Mouse (Mus musculus) limb, embryonic 10.5 days (tissue): ENCODE measurements around the gene Ric1. TPM values are rescaled to one million over a fixed set of nuclear protein-coding genes. Genes with fewer than 3 reads are reported as not detected.

Experiments
- DNase-seq: peaks from one replicate; pipeline ENCODE4 v3.0.0-alpha.2; 2017; ENCODE audit warnings: low spot score
- H3K27ac ChIP-seq: fragments of 300-500 bp; sonication (generic); 2 replicates; pipeline ENCODE4 v1.5.1; 2016; ENCODE audit warnings: mild to moderate bottlenecking
- H3K27me3 ChIP-seq: fragments of 300-500 bp; sonication (generic); 2 replicates; pipeline ENCODE4 v1.6.1; 2016; ENCODE audit warnings: low read depth, mild to moderate bottlenecking; ENCODE audit not compliant: poor library complexity, severe bottlenecking
- H3K36me3 ChIP-seq: fragments of 300-500 bp; sonication (generic); 2 replicates; pipeline ENCODE4 v1.6.1; 2016; ENCODE audit warnings: mild to moderate bottlenecking, moderate library complexity
- H3K4me1 ChIP-seq: fragments of 300-500 bp; sonication (generic); 2 replicates; pipeline ENCODE4 v1.6.1; 2016
- H3K4me3 ChIP-seq: fragments of 300-500 bp; sonication (generic); 2 replicates; pipeline ENCODE4 v1.5.1; 2016; ENCODE audit warnings: mild to moderate bottlenecking, moderate library complexity
- H3K9me3 ChIP-seq: fragments of 300-500 bp; sonication (generic); replicated peaks from 2 replicates; pipeline ENCODE4 v1.6.1; 2016; ENCODE audit warnings: mild to moderate bottlenecking
- WGBS: fragments of 180-500 bp; shearing (Covaris S2); methylation state at CpG from one replicate; pipeline ENCODE4 v1.1.7; 2016; 5-methylcytosine and 5-hydroxymethylcytosine counted together
- polyA plus RNA-seq: library from polyadenylated mRNA; unstranded; fragments of >200 nt; fragmentation: Nextera tagmentation; extraction: Ambion mirVana; gene quantifications from 2 replicates; pipeline ENCODE4 v1.2.1, GENCODE M21; 2016

The Ric1 gene
- 15.5 and 19.5 TPM in 2 replicates for polyA plus RNA-seq

GRCm38 (mm10) chr19:29521637-29522435, at the start of gene Ric1:
Gene Ric1, plus strand, starts transcription at chr19:29522282.
- H3K4me3 ChIP-seq, result peak within 1 kb of the TSS; percentile 96
- peaks cover 14% of the 10 kb centered on the region for H3K4me1 ChIP-seq
- peak within 1 kb of the TSS; percentile 98 for H3K27ac ChIP-seq
- no peaks in the 10 kb centered on the region for H3K36me3 ChIP-seq
- no peaks in the 10 kb centered on the region for H3K9me3 ChIP-seq
- DNase-seq, result peak; percentile 92
- under 1% methylated on average over 78 of the region's 80 CpGs for WGBS
- H3K27me3 ChIP-seq, result no peaks in the 10 kb centered on the region

DNA sequence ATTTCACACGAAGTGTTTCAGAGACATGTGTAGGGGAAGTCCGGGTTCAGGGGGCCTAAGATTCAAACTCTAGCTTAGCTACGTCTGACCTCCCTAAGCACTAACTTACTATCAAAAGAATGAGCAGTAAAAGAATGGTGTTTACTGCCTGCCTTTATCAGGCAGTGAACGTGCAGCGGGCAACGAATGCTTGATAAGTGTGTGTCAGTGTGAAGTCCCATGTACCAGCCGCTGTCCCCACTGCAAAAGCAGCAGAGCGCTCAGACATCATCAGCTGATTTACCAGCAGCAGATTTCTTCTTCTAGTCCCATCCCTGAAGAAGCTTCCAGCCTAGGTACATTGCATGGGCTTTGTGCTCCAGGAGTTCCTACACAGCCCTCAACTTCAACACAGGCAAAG, 49.7 kb upstream of the Ric1 start:
- 85% methylated on average over 8 of the region's 8 CpGs for WGBS
- Histone ChIP-seq H3K9me3 (no peaks in the 10 kb centered on the region), H3K27ac (no peak overlapping the region), H3K4me3 (no peak overlapping the region), H3K36me3 (no peaks in the 10 kb centered on the region), H3K4me1 (peaks cover 27% of the 10 kb centered on the region), H3K27me3 (no peaks in the 10 kb centered on the region)
- DNase-seq, result no peak

DNA sequence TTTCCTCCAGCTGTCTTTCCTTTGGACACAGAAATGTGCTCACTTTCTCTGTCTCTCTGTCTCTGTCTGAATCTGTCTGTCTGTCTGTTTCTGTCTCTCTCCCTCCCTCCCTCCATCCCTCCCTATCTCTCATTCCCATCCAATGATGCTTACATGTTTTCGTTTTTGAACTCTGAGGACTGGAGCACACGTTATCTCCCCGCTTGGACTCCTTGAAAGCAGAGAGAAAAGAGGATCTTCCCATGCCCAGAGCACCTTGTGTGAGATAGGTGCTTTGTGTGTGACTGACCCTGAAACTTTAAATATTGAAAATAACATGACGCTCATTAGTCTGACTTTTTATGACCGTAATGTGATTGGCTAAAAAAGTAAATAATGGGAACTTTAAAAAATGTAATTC, 49.1 kb upstream of the Ric1 start:
- Histone ChIP-seq H3K36me3 (no peaks in the 10 kb centered on the region), H3K27ac (no peak overlapping the region), H3K4me3 (no peak overlapping the region), H3K9me3 (no peaks in the 10 kb centered on the region), H3K4me1 (peaks cover 27% of the 10 kb centered on the region), H3K27me3 (no peaks in the 10 kb centered on the region)
- DNase-seq, result no peak
- 93% methylated on average over 5 of the region's 5 CpGs for WGBS

GRCm38 (mm10) chr19:29474803-29475202, 47.3 kb upstream of the Ric1 start:
- WGBS, result 71% methylated on average over 2 of the region's 2 CpGs
- Histone ChIP-seq H3K27ac (no peak overlapping the region), H3K27me3 (no peaks in the 10 kb centered on the region), H3K4me1 (peaks cover 22% of the 10 kb centered on the region), H3K4me3 (no peak overlapping the region), H3K9me3 (no peaks in the 10 kb centered on the region), H3K36me3 (no peaks in the 10 kb centered on the region)
- no peak for DNase-seq

DNA sequence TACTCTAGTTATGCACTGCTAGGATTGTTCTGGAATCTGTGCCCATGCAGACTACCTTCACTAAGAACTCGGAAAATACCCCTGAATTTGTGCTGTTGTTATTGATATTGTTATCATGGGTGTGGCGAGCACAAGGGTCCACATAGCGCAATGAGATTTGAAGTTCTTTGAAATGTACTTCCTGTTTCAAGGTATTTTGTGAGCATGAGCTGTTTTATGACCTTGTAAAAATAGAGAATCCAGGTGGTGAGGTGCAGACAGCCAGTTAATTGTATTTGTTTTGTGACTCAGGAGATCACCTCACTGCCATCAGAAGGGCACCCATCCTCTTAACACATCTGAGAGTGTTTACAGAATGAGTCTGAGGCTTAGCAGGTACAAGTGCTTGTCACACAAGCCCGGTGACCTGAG, 46.9 kb upstream of the Ric1 start:
- WGBS, result 74% methylated on average over 4 of the region's 4 CpGs
- Histone ChIP-seq H3K27ac (no peak overlapping the region), H3K36me3 (no peaks in the 10 kb centered on the region), H3K4me1 (peaks cover 18% of the 10 kb centered on the region), H3K4me3 (no peak overlapping the region), H3K9me3 (no peaks in the 10 kb centered on the region), H3K27me3 (no peaks in the 10 kb centered on the region)
- DNase-seq, result no peak

DNA sequence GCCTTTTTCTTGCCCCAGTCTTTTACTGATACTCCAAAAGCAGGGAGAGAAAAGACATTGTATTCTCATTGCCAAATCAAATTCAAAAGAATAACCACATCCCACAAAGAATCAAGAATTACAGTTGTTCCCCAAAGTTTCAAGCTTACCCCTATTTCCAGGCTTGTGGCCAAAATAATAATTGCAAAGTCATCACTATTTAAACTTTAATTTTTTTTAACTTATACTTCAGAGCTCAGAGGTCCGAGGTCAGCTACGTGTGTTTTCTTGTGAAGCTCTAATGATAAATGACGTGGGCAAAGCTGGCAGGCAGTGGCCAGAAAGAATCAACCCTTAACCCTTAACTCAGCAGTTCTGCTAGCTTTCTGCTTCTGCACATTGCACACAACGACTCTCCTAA, 43.5 kb upstream of the Ric1 start:
- 33% methylated on average over 4 of the region's 4 CpGs for WGBS
- Histone ChIP-seq H3K27me3 (no peaks in the 10 kb centered on the region), H3K27ac (no peak overlapping the region), H3K4me3 (no peak overlapping the region), H3K4me1 (peaks cover 3% of the 10 kb centered on the region; the same call in 1 of the 2 replicates), H3K9me3 (no peaks in the 10 kb centered on the region), H3K36me3 (no peaks in the 10 kb centered on the region)
- no peak for DNase-seq

DNA sequence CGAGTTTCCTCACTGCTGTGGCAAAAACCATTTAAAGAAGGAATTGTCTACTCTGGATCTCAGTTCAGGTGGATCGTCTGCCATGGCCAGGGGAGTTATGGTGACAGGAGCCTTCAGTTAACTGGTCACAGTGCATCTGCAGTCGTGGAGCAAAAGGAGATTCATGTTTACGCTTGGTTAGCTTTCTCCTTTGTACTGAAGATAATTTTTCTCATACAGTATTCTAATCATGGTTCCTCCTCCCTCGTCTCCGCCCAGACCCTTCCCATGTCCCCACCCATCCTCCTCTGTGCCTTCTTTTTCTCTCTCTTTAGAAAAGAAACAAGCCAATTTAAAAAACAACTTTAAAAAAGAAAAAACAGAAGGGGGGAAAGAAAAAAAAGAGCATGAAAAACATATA, 40.5 kb upstream of the Ric1 start:
- Histone ChIP-seq H3K4me3 (no peak overlapping the region), H3K36me3 (no peaks in the 10 kb centered on the region), H3K4me1 (no peaks in the 10 kb centered on the region), H3K9me3 (no peaks in the 10 kb centered on the region), H3K27ac (no peak overlapping the region), H3K27me3 (no peaks in the 10 kb centered on the region)
- DNase-seq, result no peak
- WGBS, result 86% methylated on average over 6 of the region's 6 CpGs

DNA sequence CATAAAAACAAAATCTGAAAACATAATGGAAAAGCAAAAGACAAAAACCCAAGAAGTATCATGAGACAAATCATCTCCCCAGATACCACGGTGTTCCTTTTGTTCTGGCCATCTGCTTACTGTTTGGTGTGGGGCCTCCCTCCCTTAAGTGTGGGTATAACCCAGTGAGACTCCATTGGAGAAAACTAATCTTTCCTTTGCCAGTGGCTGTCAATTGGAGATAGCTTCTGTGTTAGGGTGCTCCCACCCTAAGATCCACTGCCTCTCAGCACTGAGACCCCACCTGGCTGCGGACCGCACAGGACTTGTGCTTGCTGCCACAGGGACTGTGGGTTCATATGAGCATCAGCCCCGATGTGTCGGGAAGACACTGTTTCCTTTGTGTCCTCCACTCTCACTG, 39.9 kb upstream of the Ric1 start:
- Histone ChIP-seq H3K4me1 (no peaks in the 10 kb centered on the region), H3K27me3 (no peaks in the 10 kb centered on the region), H3K4me3 (no peak overlapping the region), H3K9me3 (no peaks in the 10 kb centered on the region), H3K36me3 (no peaks in the 10 kb centered on the region), H3K27ac (no peak overlapping the region)
- WGBS, result 76% methylated on average over 5 of the region's 5 CpGs
- DNase-seq, result no peak

DNA sequence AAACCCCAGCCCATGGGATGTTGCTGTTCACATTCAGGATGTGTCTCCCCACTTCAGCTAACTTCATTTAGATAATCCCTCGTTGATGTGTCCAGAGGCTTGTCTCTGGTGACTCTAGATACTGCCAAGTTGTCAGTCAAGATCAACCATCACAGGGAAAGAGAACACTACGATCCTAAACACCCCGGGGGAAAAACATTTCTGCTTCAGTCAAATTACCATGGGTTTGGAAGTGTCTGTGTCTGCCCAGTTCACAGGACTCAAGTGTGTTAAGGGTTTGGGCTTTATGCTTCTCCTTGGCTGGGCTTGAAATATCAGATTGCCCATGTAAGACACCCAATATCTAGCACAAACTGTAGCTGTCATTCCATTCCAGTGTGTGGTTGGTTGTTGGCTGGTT, 39.4 kb upstream of the Ric1 start:
- Histone ChIP-seq H3K27ac (no peak overlapping the region), H3K27me3 (no peaks in the 10 kb centered on the region), H3K9me3 (no peaks in the 10 kb centered on the region), H3K4me3 (no peak overlapping the region), H3K36me3 (no peaks in the 10 kb centered on the region), H3K4me1 (no peaks in the 10 kb centered on the region)
- no peak for DNase-seq
- WGBS, result 81% methylated on average over 3 of the region's 3 CpGs

GRCm38 (mm10) chr19:29483386-29483785, 38.7 kb upstream of the Ric1 start:
- H3K27me3 ChIP-seq, result no peaks in the 10 kb centered on the region
- no peaks in the 10 kb centered on the region for H3K4me1 ChIP-seq
- H3K4me3 ChIP-seq, result no peak overlapping the region
- H3K36me3 ChIP-seq, result no peaks in the 10 kb centered on the region
- WGBS, result 82% methylated on average over 2 of the region's 2 CpGs
- H3K9me3 ChIP-seq, result no peaks in the 10 kb centered on the region
- no peak overlapping the region for H3K27ac ChIP-seq
- DNase-seq, result no peak

DNA sequence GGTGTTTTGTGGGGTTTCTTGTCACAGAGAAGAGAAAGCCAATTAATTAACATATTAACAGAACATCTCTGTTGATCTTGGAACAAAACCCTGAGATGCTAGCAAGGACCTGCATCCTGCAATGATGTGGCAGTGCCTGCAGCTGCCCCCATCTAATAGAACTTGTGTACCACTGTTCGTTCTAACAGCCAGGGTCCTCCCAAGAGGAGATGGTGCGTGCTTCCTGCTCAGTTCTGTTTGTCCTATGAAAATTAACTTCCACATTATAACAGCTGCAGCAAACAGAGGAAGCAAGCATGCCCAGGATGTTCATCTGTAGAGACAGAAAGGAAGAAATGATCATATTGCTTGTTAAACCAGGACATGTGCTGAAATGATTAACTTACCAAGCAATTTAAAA, 37.5 kb upstream of the Ric1 start:
- no peaks in the 10 kb centered on the region for H3K9me3 ChIP-seq
- H3K36me3 ChIP-seq, result no peaks in the 10 kb centered on the region
- 77% methylated on average over 2 of the region's 2 CpGs for WGBS
- H3K4me3 ChIP-seq, result no peak overlapping the region
- no peak for DNase-seq
- H3K27ac ChIP-seq, result no peak overlapping the region
- no peaks in the 10 kb centered on the region for H3K4me1 ChIP-seq
- no peaks in the 10 kb centered on the region for H3K27me3 ChIP-seq

- Histone ChIP-seq H3K27me3 (no peaks in the 10 kb centered on the region), H3K4me1 (no peaks in the 10 kb centered on the region), H3K4me3 (no peak overlapping the region), H3K36me3 (no peaks in the 10 kb centered on the region), H3K27ac (no peak overlapping the region), H3K9me3 (no peaks in the 10 kb centered on the region)
- DNase-seq, result no peak
- 96% methylated on average over 3 of the region's 3 CpGs for WGBS
Observed at GRCm38 (mm10) chr19:29485257-29485948, 36.7 kb upstream of the Ric1 start.

GRCm38 (mm10) chr19:29486545-29487206, 35.4 kb upstream of the Ric1 start:
- no peak overlapping the region for H3K27ac ChIP-seq
- H3K4me3 ChIP-seq, result no peak overlapping the region
- no peak for DNase-seq
- H3K4me1 ChIP-seq, result no peaks in the 10 kb centered on the region
- 87% methylated on average over 7 of the region's 7 CpGs for WGBS
- no peaks in the 10 kb centered on the region for H3K9me3 ChIP-seq
- no peaks in the 10 kb centered on the region for H3K27me3 ChIP-seq
- no peaks in the 10 kb centered on the region for H3K36me3 ChIP-seq
